Mouse (Mus musculus) ovary, postnatal 36 days (tissue): Measurements from ENCODE around the gene Exoc3l2.
A peak's percentile ranks its signal among the peaks of the same experiment; 100 is the strongest.
"Not testable (repeated sequence)": the region's sequence is repeated elsewhere in the genome, so short reads cannot be mapped to it uniquely, and the experiment has no call there.

Experiments
- DNase-seq: peaks from one replicate; pipeline ENCODE4 v3.0.0; 2022; ENCODE audit warnings: low spot score, mixed read lengths

Gene Exoc3l2

GRCm38 (mm10) chr7:19489525-19489924 lies 26.4 kb downstream of the Exoc3l2 start:
- DNase-seq: no peak

GRCm38 (mm10) chr7:19491731-19492130 lies 28.6 kb downstream of the Exoc3l2 start:
- peak; percentile 53 for DNase-seq

DNA sequence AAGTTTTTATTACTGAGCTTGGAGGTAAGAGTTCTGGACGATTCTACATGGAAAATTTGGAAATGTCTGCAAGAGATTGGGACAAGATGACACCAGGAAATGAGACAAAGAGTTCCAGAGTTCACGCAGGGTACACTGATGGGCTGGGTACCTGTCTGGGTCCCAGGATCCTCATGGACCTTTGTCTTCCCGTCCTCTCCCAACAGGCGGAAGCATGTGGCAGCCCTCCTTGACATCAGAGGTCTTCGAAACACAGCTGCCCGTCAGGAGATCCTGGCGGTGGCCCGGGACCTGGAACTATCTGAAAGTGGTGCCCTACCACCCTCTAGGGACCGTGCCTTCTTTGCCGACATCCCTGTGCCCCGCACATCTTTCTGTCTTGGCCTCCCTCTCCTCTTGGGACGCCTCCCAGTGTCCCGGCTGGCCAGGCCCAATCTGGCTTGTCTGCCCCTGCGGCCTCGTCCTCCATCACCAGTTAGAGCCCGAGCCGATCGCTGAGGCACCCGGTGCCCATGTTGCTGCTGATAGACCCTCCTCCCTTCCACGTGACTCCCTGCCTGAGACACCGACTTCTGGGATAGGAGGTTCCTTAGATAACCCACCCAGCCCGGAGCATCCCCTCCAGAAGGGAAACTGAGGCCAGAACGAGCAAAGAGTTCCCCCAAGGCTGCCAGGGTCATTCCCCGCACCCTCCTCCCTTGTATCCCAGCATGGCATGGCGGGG lies 31.8 kb downstream of the Exoc3l2 start:
- DNase-seq: peak; percentile 52

GRCm38 (mm10) chr7:19495521-19496213 lies 32.5 kb downstream of the Exoc3l2 start:
- peak; percentile 86 for DNase-seq

- no peak for DNase-seq
Measured at GRCm38 (mm10) chr7:19496214-19496555, 33.1 kb downstream of the Exoc3l2 start.

GRCm38 (mm10) chr7:19498326-19498725 lies 35.2 kb downstream of the Exoc3l2 start:
- DNase-seq: no peak

- no peak for DNase-seq
Measured at GRCm38 (mm10) chr7:19500420-19501363, 37.6 kb downstream of the Exoc3l2 start.

DNA sequence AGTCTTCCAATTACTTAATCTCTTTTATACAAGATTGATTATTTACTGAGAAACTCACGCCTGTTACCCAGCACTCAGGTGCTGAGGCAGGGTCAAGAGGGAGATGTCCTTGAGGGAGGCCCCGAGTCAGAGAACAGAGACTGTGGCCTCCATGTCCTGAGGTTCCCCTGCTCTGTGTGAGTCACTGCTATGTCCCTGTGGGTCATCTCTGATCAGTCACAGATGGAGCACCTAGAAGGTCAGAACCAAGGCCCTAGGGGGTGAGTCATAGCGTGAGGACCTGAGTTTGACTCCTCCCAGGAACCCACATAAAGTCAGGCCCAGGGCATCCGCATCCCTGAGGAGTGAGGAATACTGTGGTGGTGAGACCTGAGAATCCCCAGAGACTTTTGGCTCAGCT lies 38.5 kb downstream of the Exoc3l2 start:
- DNase-seq: no peak

DNA sequence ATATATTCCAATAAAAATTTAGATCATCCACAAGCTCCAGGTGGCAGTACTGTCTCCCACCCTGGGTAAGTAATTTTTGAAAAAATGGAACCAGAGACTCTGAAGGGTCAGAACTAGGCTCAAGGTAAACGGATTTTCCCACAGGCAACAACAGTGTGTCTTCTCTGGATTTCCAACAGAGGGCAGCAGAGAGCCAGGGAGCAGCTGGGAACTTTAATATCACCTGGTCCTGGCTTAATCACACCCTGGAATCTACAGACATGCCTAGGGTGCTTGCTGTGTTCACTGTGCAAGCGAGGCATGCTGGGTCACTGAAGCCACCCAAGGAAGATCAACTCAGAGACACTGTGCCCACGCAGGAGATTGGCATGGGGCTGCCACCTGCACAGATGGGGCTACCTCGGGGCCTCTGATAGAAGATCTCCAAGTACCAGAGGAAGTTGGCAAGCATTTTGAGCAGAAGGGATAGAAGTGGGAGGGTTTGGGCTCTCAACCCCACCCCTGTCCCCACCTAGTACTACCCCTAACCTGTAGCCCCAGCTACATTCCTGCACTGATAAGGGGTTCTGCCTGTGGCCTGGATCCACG lies 40.4 kb downstream of the Exoc3l2 start:
- no peak for DNase-seq

GRCm38 (mm10) chr7:19506326-19506725 lies 43.2 kb downstream of the Exoc3l2 start:
- no peak for DNase-seq

GRCm38 (mm10) chr7:19506969-19507611 lies 44.0 kb downstream of the Exoc3l2 start:
- DNase-seq: peak; percentile 64

- DNase-seq: no peak
Measured at GRCm38 (mm10) chr7:19507612-19507981, 44.5 kb downstream of the Exoc3l2 start.

- peak; percentile 90 for DNase-seq
Measured at GRCm38 (mm10) chr7:19508150-19508923, 45.2 kb downstream of the Exoc3l2 start, which contains the start of the genes Bloc1s3 and Trappc6a. Gene Bloc1s3, minus strand, starts transcription at chr7:19508367. Gene Trappc6a, plus strand, starts transcription at chr7:19508395.

DNA sequence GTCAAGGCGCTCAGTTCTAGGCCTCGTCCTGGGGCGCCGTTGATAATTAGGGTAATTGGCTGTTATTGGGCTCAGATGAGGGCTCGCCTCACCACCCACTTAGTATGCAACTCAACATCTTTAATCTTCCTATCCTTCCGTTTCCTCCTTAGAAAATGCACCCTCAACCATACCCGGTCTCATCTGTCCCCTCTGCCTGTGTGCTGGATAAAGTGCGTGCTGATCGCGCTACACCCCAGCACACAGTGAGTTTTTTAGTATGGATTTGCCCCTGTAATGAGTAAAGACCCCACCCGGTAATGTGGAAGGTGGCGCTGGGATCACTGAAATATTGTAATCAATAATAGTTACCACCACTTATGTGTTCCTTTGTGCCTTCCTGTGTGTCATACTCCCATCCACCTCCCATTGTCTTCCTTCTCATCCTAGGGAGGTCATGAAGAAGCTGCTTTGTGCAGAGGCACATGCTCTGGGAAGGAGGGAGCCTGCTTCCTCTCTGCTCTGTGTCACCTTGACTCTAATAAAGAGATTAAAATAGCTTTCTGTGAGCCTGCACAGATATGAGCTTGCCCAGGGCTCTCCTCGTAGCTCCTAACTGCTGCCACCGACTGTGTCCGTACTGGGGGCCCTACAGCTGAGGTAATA lies 45.9 kb downstream of the Exoc3l2 start:
- no peak for DNase-seq

- DNase-seq: no peak
Measured at GRCm38 (mm10) chr7:19509786-19510185, 46.7 kb downstream of the Exoc3l2 start.

GRCm38 (mm10) chr7:19511934-19512333 lies 48.8 kb downstream of the Exoc3l2 start:
- DNase-seq: not testable (repeated sequence)

DNA sequence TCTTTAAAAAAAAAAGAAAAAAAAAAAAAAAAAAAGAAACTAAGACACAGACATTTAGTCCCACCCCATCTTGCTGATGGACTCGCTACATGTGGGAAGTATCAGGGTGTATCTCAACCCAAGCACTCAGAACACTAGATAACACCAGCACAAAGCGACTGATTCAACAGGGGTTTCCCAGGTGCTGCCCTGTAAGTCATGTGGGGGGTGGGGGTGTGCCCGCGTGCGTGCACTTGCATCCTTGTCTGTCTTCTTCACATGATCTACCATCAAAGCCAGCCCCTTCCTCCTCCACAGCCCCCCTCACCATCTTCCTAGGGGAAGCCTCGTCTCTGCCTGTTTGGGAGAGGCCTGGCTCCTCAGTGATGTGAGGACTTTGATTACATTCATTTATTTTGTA lies 49.2 kb downstream of the Exoc3l2 start:
- DNase-seq: no peak

- DNase-seq: no peak
Measured at GRCm38 (mm10) chr7:19517652-19518365, 54.7 kb downstream of the Exoc3l2 start, which contains the start of gene Nkpd1. Gene Nkpd1, plus strand, starts transcription at chr7:19517838.

GRCm38 (mm10) chr7:19520032-19520431 lies 56.9 kb downstream of the Exoc3l2 start:
- no peak for DNase-seq
